Mouse (Mus musculus) adrenal gland, adult 2 months (tissue): ENCODE data around the gene Mob2. TPM values are rescaled to one million over a fixed set of nuclear protein-coding genes. Genes with fewer than 3 reads are reported as not detected.

Experiments used
- DNase-seq: peaks from one replicate; pipeline ENCODE4 v3.0.0; 2021
- polyA plus RNA-seq: library from polyadenylated mRNA; depleted of rRNA; stranded (reverse); fragments of >200 nt; gene quantifications from 2 replicates; pipeline ENCODE4 v1.2.3, GENCODE M21; 2012
- total RNA-seq, 2 experiments: library from RNA; stranded (reverse); gene quantifications; 2 replicates each; pipeline ENCODE4 v1.2.3; 2021

The Mob2 gene
- total and polyA plus RNA-seq, 3 experiments = 38.2 to 59.3 (median 52.3) TPM

- no peak for DNase-seq
These were observed 34.9 kb downstream of the Mob2 start for GRCm38 (mm10) chr7:142025926-142026325.

GRCm38 (mm10) chr7:142025196-142025595, 35.7 kb downstream of the Mob2 start:
- DNase-seq = peak; percentile 10

GRCm38 (mm10) chr7:142020827-142021226, 40.0 kb downstream of the Mob2 start:
- no peak for DNase-seq

- DNase-seq = peak; percentile 23
These were observed 41.2 kb downstream of the Mob2 start for GRCm38 (mm10) chr7:142019699-142020098.

- DNase-seq = no peak
These were observed 44.3 kb downstream of the Mob2 start for GRCm38 (mm10) chr7:142016562-142016961.

GRCm38 (mm10) chr7:142001597-142002340, 59.1 kb downstream of the Mob2 start:
- no peak for DNase-seq

- DNase-seq = no peak
These were observed 60.2 kb downstream of the Mob2 start for GRCm38 (mm10) chr7:142000661-142001060.

- peak; percentile 18 for DNase-seq
These were observed 66.7 kb downstream of the Mob2 start for GRCm38 (mm10) chr7:141994121-141994520.

GRCm38 (mm10) chr7:141991183-141991582, 69.7 kb downstream of the Mob2 start:
- no peak for DNase-seq

- DNase-seq = no peak
These were observed 72.5 kb downstream of the Mob2 start for GRCm38 (mm10) chr7:141988314-141988806.

- DNase-seq = no peak
These were observed 79.6 kb downstream of the Mob2 start for GRCm38 (mm10) chr7:141981237-141981636.

GRCm38 (mm10) chr7:141979247-141979646, 81.6 kb downstream of the Mob2 start:
- DNase-seq = no peak

GRCm38 (mm10) chr7:141978003-141978402, 82.9 kb downstream of the Mob2 start:
- no peak for DNase-seq

GRCm38 (mm10) chr7:141972831-141973619, 87.8 kb downstream of the Mob2 start:
- no peak for DNase-seq

- DNase-seq = no peak
These were observed 94.6 kb downstream of the Mob2 start for GRCm38 (mm10) chr7:141966281-141966680.

- no peak for DNase-seq
These were observed 98.3 kb downstream of the Mob2 start for GRCm38 (mm10) chr7:141962521-141962920.

- DNase-seq = no peak
These were observed 99.4 kb downstream of the Mob2 start for GRCm38 (mm10) chr7:141961491-141961890.

- DNase-seq = no peak
These were observed 99.9 kb downstream of the Mob2 start for GRCm38 (mm10) chr7:141960926-141961325.

- DNase-seq = no peak
These were observed 101.7 kb downstream of the Mob2 start for GRCm38 (mm10) chr7:141959133-141959532.
